Mouse (Mus musculus) C2C12 (cell line): ENCODE measurements around the gene Lsm12.

Experiments
- CEBPB ChIP-seq: IDR thresholded peaks from one replicate; pipeline ENCODE4 v1.6.1; 2011; ENCODE audit warnings: low read depth, mild to moderate bottlenecking, control low read depth, moderate library complexity
- CTCF ChIP-seq: IDR thresholded peaks from one replicate; pipeline ENCODE4 v1.5.1; 2011; ENCODE audit not compliant: control insufficient read depth, insufficient read depth, insufficient read length
- MAX ChIP-seq: IDR thresholded peaks from one replicate; pipeline ENCODE4 v1.6.1; 2011; ENCODE audit warnings: mild to moderate bottlenecking, control low read depth
- MYOD1 ChIP-seq: IDR thresholded peaks from one replicate; pipeline ENCODE4 v1.6.1; 2011; ENCODE audit warnings: low read depth; ENCODE audit not compliant: control insufficient read depth, insufficient read length
- MYOG ChIP-seq: IDR thresholded peaks from one replicate; pipeline ENCODE4 v1.6.1; 2011; ENCODE audit not compliant: control insufficient read depth, insufficient read length; ENCODE audit errors: extremely low read depth
- USF1 ChIP-seq: IDR thresholded peaks from one replicate; pipeline ENCODE4 v1.6.1; 2011; ENCODE audit warnings: low read depth, mild to moderate bottlenecking, control low read depth, moderate library complexity

GRCm38 (mm10) chr11:102196018-102196797 lies 11.1 kb upstream of the Lsm12 start:
- TF ChIP-seq CTCF: no peak
- no peak for TF ChIP-seq MAX
- TF ChIP-seq MYOD1: no peak
- no peak for TF ChIP-seq CEBPB
- no peak for TF ChIP-seq USF1
- TF ChIP-seq MYOG: no peak
